9 mouse cellular contexts compared by ENCODE assay signal in genomic region chr11:80645111-80645510, GRCm38 (mm10).
"Had no signal": no experiment of that assay in that cellular context is flagged by ENCODE, and none has a peak within 500 bp of the region (broad histone marks: within the 10 kb centered on the region; RNA-seq: fewer than 3 reads in every experiment).

No protein-coding gene starts in this region.

- DNase-seq: kidney, adult 8-10 months; kidney, postnatal 36 days; layer of hippocampus, adult 9-11 months; layer of hippocampus, postnatal 36 days; lung, embryonic 14.5 days; lung, postnatal 10 days; lung, postnatal 4 days; midbrain, embryonic 14.5 days; thymus, postnatal 4 days had no signal
